Mouse (Mus musculus) thymus, adult 2 months (tissue): ENCODE measurements at regions not wholly inside any gene's neighbourhood (a gene's known extent, or its start where the extent isn't known, plus 50 kb on each side); places are given as distances from the start of the nearest gene placed in this dataset.

Experiments used
- CTCF ChIP-seq: fragments of 200-500 bp; IDR thresholded peaks from 2 replicates; pipeline ENCODE4 v1.5.1; 2012; ENCODE audit warnings: mild to moderate bottlenecking, control low read depth, low read length, moderate library complexity, borderline replicate concordance; ENCODE audit not compliant: control insufficient read depth, poor library complexity, insufficient read depth; ENCODE audit errors: extremely low read depth
- POLR2A ChIP-seq: fragments of 200-500 bp; IDR thresholded peaks from 2 replicates; pipeline ENCODE4 v1.6.1; 2012; ENCODE audit warnings: mild to moderate bottlenecking, low read length, control low read depth, moderate library complexity; ENCODE audit not compliant: control insufficient read depth, poor library complexity, insufficient read depth; ENCODE audit errors: extremely low read depth

- TF ChIP-seq POLR2A (no peak), CTCF (no peak)
Measured at GRCm38 (mm10) chr2:159250993-159251665, 456.5 kb downstream of the Dhx35 start.
